Mouse (Mus musculus) heart, adult 2 months (tissue): ENCODE measurements around the gene Slc8a2.

Experiments
- EP300 ChIP-seq: fragments of 200-500 bp; IDR thresholded peaks from 2 replicates; pipeline ENCODE4 v1.6.1; 2011; ENCODE audit warnings: low read depth, low read length, control low read depth; ENCODE audit not compliant: insufficient read depth
- POLR2A ChIP-seq: fragments of 200-500 bp; IDR thresholded peaks from 2 replicates; pipeline ENCODE4 v1.6.1; 2011; ENCODE audit warnings: mild to moderate bottlenecking, low read depth, low read length, control low read depth; ENCODE audit not compliant: insufficient read depth

DNA sequence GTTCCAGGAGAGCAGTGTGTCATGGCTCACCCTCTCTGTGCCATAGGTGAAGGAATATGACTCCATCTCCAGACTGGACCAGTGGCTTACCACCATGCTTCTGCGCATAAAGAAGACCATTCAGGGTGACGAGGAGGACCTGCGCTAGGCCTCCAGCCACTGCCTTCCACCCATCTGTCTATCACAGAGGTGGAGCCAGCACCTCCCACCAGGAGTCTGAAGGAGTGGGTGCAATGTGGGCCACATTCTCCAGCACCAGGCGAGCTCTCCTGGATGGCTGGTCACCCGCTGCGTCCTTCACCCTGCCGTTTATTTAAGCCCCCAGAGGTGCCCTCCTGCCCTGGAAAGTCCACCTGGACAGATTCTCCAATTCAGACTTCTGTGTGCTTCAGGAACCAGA lies 13.2 kb upstream of the Slc8a2 start:
- TF ChIP-seq EP300 (no peak), POLR2A (no peak)
